ENCODE assay signal across 9 mouse cellular contexts in the genomic region with DNA sequence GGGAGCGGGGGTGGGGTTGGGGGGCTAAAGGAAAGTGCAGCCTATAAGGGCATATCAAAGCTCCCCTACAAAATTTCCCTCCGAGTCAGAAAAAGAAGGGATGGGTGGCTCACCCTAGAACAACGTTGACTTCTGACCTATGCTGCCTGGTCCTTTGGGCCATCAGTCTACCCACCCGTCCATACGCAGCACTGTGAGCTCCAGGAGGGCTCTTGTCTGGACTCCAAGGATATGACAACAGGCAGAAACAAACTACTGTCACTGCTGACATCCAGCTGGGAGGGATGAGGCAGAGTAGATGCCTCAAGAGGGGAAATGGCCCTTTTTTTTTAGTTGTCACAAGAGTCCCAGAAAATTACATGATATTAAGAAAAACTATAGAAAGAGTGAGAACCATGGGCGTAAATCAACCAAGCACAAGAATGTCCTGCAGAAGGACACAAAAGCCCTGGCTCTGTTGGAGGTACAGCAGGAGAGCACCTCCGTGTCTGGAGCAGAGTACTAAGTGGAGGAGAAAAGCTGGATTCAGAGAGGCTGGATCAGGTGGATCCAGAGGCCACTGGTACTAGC. TPM values are rescaled to one million over a fixed set of nuclear protein-coding genes. Genes with fewer than 3 reads are reported as not detected.
DNase-seq lines count a peak whose midpoint lies in the region; ATAC-seq and TF ChIP-seq lines count a peak whose summit lies in the region.
"Had no signal": no experiment of that assay in that cellular context is flagged by ENCODE, and none has a peak within 500 bp of the region (broad histone marks: within the 10 kb centered on the region; RNA-seq: fewer than 3 reads in every experiment).

No protein-coding gene starts in this region.

- no peaks in the 10 kb centered on the region for H3K36me3 ChIP-seq in forebrain, embryonic 10.5 days (replicated peaks)
- no peaks in the 10 kb centered on the region for H3K36me3 ChIP-seq in forebrain, embryonic 11.5 days (ENCODE audit: control insufficient read depth, insufficient read depth, low read length)
- H3K36me3 ChIP-seq in lung, embryonic 14.5 days (ENCODE audit: insufficient read depth), result no peaks in the 10 kb centered on the region
- H3K36me3 ChIP-seq in forebrain, embryonic 13.5 days (ENCODE audit: poor library complexity, severe bottlenecking), result no peaks in the 10 kb centered on the region
- no peaks in the 10 kb centered on the region for H3K36me3 ChIP-seq in limb, embryonic 15.5 days

- H3K9me3 ChIP-seq in forebrain, embryonic 10.5 days, result no peaks in the 10 kb centered on the region
- H3K9me3 ChIP-seq in forebrain, embryonic 11.5 days (ENCODE audit: control insufficient read depth, low read length), result no peaks in the 10 kb centered on the region
- H3K9me3 ChIP-seq in lung, embryonic 14.5 days (ENCODE audit: low read depth, low read length), result no peaks in the 10 kb centered on the region
- no peaks in the 10 kb centered on the region for H3K9me3 ChIP-seq in forebrain, embryonic 13.5 days (replicated peaks)
- no peaks in the 10 kb centered on the region for H3K9me3 ChIP-seq in limb, embryonic 15.5 days

- H3K9ac ChIP-seq in forebrain, embryonic 11.5 days (ENCODE audit: low read length), result no peak overlapping the region
- H3K9ac ChIP-seq in lung, embryonic 14.5 days, result peak overlapping the region; percentile 13; the same call in 1 of the 2 replicates
- H3K9ac ChIP-seq in forebrain, embryonic 13.5 days, result no peak overlapping the region
- H3K9ac ChIP-seq in limb, embryonic 15.5 days, result no peak overlapping the region

- DNase-seq in forebrain, embryonic 10.5 days (ENCODE audit: extremely low spot score, low spot score), result no peak
- DNase-seq in forebrain, embryonic 11.5 days (ENCODE audit: low spot score), result no peak
- peak; percentile 72 for DNase-seq in lung, embryonic 14.5 days
- DNase-seq in lung, postnatal 25 days (ENCODE audit: low spot score), result no peak
- no peak for DNase-seq in urinary bladder, postnatal 36 days (ENCODE audit: low spot score in 2 of 2)

- TF ChIP-seq CTCF in lung, embryonic 14.5 days (IDR thresholded peaks at IDR 0.05; ENCODE audit: low read depth), result no peak

- ATAC-seq in forebrain, embryonic 11.5 days (replicated peaks; ENCODE audit: low FRiP score), result no peak
- ATAC-seq in lung, embryonic 14.5 days (ENCODE audit: insufficient read depth), result peak; percentile 55; the same call in 1 of the 2 replicates
- no peak for ATAC-seq in forebrain, embryonic 13.5 days
- ATAC-seq in limb, embryonic 15.5 days (ENCODE audit: insufficient number of reproducible peaks, low FRiP score, low TSS enrichment, low read depth), result no peak
- ATAC-seq in erythroid progenitor cell, adult 5-6 weeks (replicated peaks; ENCODE audit: low FRiP score, poor library complexity, severe bottlenecking), result no peak

- peak overlapping the region; percentile 27; the same call in 1 of the 2 replicates for H3K4me3 ChIP-seq in forebrain, embryonic 10.5 days
- H3K4me3 ChIP-seq in forebrain, embryonic 11.5 days (ENCODE audit: low read depth, low read length), result no peak overlapping the region
- H3K4me3 ChIP-seq in lung, embryonic 14.5 days (ENCODE audit: low read depth, low read length), result no peak overlapping the region
- H3K4me3 ChIP-seq in forebrain, embryonic 13.5 days, result no peak overlapping the region
- no peak overlapping the region for H3K4me3 ChIP-seq in limb, embryonic 15.5 days

- no peak overlapping the region for H3K4me2 ChIP-seq in forebrain, embryonic 11.5 days (ENCODE audit: low read depth, low read length, severe bottlenecking)
- peak overlapping the region; percentile 37 for H3K4me2 ChIP-seq in lung, embryonic 14.5 days
- peak overlapping the region; percentile 35 for H3K4me2 ChIP-seq in forebrain, embryonic 13.5 days
- peak overlapping the region; percentile 22; the same call in 1 of the 2 replicates for H3K4me2 ChIP-seq in limb, embryonic 15.5 days

- H3K4me1 ChIP-seq in forebrain, embryonic 10.5 days, result peaks cover 17% of the 10 kb centered on the region
- no peaks in the 10 kb centered on the region for H3K4me1 ChIP-seq in forebrain, embryonic 11.5 days (replicated peaks; ENCODE audit: control insufficient read depth, insufficient read depth, low read length)
- H3K4me1 ChIP-seq in lung, embryonic 14.5 days (ENCODE audit: insufficient read depth), result peaks cover 11% of the 10 kb centered on the region
- H3K4me1 ChIP-seq in forebrain, embryonic 13.5 days, result no peaks in the 10 kb centered on the region
- peaks cover 9% of the 10 kb centered on the region for H3K4me1 ChIP-seq in limb, embryonic 15.5 days

- 41% methylated on average over 7 of the region's 7 CpGs for WGBS in forebrain, embryonic 10.5 days
- 44% methylated on average over 7 of the region's 7 CpGs for WGBS in forebrain, embryonic 11.5 days
- 34% methylated on average over 7 of the region's 7 CpGs for WGBS in lung, embryonic 14.5 days
- WGBS in forebrain, embryonic 13.5 days, result 44% methylated on average over 7 of the region's 7 CpGs
- 48% methylated on average over 7 of the region's 7 CpGs for WGBS in limb, embryonic 15.5 days

- no peak overlapping the region for H3K27ac ChIP-seq in forebrain, embryonic 10.5 days
- no peak overlapping the region for H3K27ac ChIP-seq in forebrain, embryonic 11.5 days (ENCODE audit: low read depth, low read length)
- H3K27ac ChIP-seq in lung, embryonic 14.5 days (ENCODE audit: low read depth), result no peak overlapping the region
- no peak overlapping the region for H3K27ac ChIP-seq in forebrain, embryonic 13.5 days
- H3K27ac ChIP-seq in limb, embryonic 15.5 days, result no peak overlapping the region

- peaks cover 36% of the 10 kb centered on the region for H3K27me3 ChIP-seq in forebrain, embryonic 10.5 days (ENCODE audit: poor library complexity, severe bottlenecking)
- no peaks in the 10 kb centered on the region for H3K27me3 ChIP-seq in forebrain, embryonic 11.5 days (ENCODE audit: control insufficient read depth, insufficient read depth, low read length)
- no peaks in the 10 kb centered on the region for H3K27me3 ChIP-seq in lung, embryonic 14.5 days (ENCODE audit: insufficient read depth, low read length)
- no peaks in the 10 kb centered on the region for H3K27me3 ChIP-seq in forebrain, embryonic 13.5 days
- H3K27me3 ChIP-seq in limb, embryonic 15.5 days, result peaks cover 16% of the 10 kb centered on the region

RNA-seq across cellular contexts. Expression of a gene that starts 4.6 kb away (rescaled TPM):
- not detected in 2 replicates for polyA plus RNA-seq in forebrain, embryonic 10.5 days (2016; fragmentation: Nextera tagmentation; extraction: Ambion mirVana)
- polyA plus RNA-seq in forebrain, embryonic 11.5 days (2014; fragmentation: Nextera tagmentation; extraction: Ambion mirVana), result not detected in 2 replicates
- 1.4 and 1.6 TPM in 2 replicates for polyA plus RNA-seq in lung, embryonic 14.5 days (2014; fragmentation: Nextera tagmentation; extraction: Ambion mirVana)
- polyA plus RNA-seq in forebrain, embryonic 13.5 days (2015; fragmentation: Nextera tagmentation; extraction: Ambion mirVana), result 0.85 and 1.3 TPM in 2 replicates
- polyA plus RNA-seq in limb, embryonic 15.5 days (2015; fragmentation: Nextera tagmentation; extraction: Ambion mirVana), result 0.19 and 0.42 TPM in 2 replicates
- total RNA-seq in erythroid progenitor cell, adult 5-6 weeks (2015; ENCODE audit: low replicate concordance), result not detected in 2 replicates
- total RNA-seq in erythroid progenitor cell, adult 5-6 weeks (2017; ENCODE audit: low replicate concordance), result not detected in 2 replicates
- total RNA-seq: liver, adult 2 months had no signal
- polyA plus RNA-seq: liver, adult 2 months had no signal

RNA-seq across cellular contexts. Expression of a gene that starts 28.8 kb away (rescaled TPM):
- 57.1 and 58.3 TPM in 2 replicates for polyA plus RNA-seq in forebrain, embryonic 10.5 days (2016; fragmentation: Nextera tagmentation; extraction: Ambion mirVana)
- polyA plus RNA-seq in forebrain, embryonic 11.5 days (2014; fragmentation: Nextera tagmentation; extraction: Ambion mirVana), result 78.0 and 83.0 TPM in 2 replicates
- 74.3 and 77.6 TPM in 2 replicates for polyA plus RNA-seq in lung, embryonic 14.5 days (2014; fragmentation: Nextera tagmentation; extraction: Ambion mirVana)
- polyA plus RNA-seq in forebrain, embryonic 13.5 days (2015; fragmentation: Nextera tagmentation; extraction: Ambion mirVana), result 53.5 and 62.3 TPM in 2 replicates
- 67.8 and 68.3 TPM in 2 replicates for polyA plus RNA-seq in limb, embryonic 15.5 days (2015; fragmentation: Nextera tagmentation; extraction: Ambion mirVana)
- total RNA-seq in erythroid progenitor cell, adult 5-6 weeks (2015; ENCODE audit: low replicate concordance), result 23.9 and 33.9 TPM in 2 replicates
- 11.9 and 24.0 TPM in 2 replicates for total RNA-seq in erythroid progenitor cell, adult 5-6 weeks (2017; ENCODE audit: low replicate concordance)
